Mouse (Mus musculus): ENCODE results near the gene Cfdp1.

Gene Cfdp1

GRCm38 (mm10) chr8:111853861-111854501 lies at the start of gene Cfdp1:
Cfdp1 (minus strand) TSS chr8:111854291.
- peak; percentile 96 for DNase-seq (ENCODE audit: low read depth)

GRCm38 (mm10) chr8:111902080-111902479 lies 48.0 kb upstream of the Cfdp1 start:
- DNase-seq (ENCODE audit: low read depth), result no peak

DNA sequence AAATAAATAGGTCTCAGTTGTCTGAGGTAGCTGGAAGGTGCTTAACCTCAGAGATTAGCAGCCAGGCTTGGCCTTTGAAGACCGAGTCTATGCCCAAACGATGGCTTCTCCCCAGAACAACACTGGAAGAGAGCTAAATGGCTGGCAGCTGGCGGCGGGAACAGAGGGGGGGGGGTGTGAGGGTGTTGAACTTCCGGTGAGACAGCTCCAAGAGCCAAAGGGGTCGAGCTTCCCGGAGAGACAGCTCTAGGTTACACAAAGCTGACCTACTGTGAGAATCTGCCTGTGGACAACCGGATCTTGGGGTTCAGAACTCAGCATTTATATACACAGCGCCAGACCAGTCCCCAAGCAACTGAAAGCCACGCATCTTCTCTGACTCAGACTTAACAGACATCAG lies 44.5 kb upstream of the Cfdp1 start:
- DNase-seq (ENCODE audit: low read depth), result no peak

DNA sequence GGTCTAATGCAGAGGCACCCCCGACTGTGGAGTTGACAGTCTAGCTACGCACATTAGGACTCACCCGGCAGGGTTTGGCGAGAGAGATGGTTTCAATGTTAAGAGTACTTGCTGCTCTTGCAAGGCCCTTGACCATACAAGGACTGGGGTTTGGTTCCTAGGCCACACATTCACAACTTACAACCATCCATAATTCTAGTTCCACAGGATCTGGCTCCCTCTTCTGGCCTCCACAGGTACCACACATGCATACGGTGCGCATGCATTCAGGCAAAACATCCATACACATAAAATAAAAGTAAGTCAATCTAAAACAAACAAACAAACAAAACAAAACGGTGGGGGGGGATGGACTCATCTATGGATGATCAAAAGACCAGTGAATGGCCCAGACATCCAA lies 40.9 kb upstream of the Cfdp1 start:
- DNase-seq (ENCODE audit: low read depth), result no peak

- no peak for DNase-seq (ENCODE audit: low read depth)
These were observed 38.5 kb upstream of the Cfdp1 start for GRCm38 (mm10) chr8:111892615-111893014.

DNA sequence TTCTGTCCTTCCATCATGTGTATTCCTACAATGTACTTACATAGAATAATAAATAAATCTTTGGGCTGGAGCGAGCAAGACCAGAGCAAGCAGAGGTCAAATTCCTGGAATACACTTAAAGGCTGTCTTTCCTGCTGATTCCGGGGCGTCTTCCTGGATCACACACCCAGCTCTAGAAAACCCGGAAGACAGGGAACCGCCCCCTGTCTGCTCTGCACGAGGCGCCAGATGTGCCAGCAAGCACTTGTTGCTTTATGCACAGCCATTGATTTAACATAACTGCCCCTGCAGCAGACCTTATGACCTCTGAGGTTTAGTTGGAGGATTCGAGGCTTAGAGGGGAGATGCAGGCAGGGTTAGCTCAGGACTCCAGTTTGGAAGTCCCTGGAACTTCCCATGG lies 37.9 kb upstream of the Cfdp1 start:
- no peak for DNase-seq (ENCODE audit: low read depth)

DNA sequence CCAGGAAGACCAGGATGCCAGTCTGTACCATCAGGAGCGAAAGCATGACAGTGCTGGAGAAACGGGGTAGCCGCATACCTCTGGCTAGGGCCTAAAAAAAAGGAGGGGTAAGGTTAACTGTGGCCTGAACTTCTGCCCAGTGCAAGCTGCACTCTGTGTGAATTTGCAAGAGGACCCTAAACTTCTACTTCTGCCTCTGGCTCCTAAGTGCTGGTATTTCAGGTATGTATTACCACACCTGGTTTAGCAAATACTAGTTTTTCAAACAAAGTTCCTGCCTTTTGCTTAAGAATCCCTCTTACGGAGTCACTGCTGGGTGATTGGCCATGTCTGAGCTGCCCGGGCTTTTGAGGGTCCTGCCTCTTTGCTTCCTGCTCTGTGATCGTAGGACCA lies 36.8 kb upstream of the Cfdp1 start:
- DNase-seq (ENCODE audit: low read depth), result no peak

DNA sequence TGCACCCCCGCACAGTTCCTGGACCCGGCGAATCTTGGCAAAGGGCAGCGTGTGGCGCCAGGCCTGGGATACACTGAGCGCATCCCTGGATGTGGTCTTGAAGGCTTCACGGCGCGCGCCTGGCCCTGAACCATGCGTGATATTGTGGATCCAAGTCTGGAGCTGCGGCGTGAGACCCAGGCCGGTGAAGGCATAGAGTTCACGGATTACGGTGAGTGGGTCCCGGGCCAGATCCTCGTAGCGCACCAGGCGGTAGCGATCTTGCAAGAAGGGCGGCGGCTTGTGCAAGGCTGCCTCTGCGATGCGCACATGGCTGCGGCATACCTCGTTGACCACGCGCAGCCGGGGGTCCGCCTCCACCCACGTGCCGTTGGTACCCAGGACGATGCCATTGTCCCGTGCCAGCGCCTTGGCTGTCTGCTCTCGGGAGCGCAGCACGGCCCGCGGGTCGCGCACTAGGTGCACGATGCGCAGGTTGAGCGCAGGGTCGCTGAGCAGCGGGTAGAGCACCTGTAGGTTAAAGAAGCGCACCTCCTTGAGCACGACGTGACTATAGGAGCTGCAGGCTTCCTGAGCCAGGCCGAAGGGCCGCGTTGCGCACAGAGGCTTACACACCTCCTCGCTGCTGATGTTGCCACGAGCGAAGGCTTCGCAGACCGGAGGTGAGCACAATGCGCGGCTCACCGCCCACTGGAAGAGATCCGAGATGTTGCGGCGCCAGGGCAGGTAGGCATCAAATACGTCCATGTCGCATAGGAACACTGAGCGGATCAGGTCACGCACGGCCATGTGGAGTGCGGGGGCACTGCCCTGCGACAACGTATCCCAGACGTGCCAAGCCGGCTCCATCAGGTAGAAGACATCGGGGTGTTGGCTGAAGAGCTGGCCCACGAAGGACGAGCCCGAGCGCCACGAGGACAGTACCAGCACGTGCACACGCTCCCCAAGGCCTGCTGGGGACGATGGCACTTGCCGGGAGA lies 36.1 kb upstream of the Cfdp1 start:
- DNase-seq (ENCODE audit: low read depth), result no peak

GRCm38 (mm10) chr8:111888091-111888650 lies 34.1 kb upstream of the Cfdp1 start:
- no peak for DNase-seq (ENCODE audit: low read depth)

DNA sequence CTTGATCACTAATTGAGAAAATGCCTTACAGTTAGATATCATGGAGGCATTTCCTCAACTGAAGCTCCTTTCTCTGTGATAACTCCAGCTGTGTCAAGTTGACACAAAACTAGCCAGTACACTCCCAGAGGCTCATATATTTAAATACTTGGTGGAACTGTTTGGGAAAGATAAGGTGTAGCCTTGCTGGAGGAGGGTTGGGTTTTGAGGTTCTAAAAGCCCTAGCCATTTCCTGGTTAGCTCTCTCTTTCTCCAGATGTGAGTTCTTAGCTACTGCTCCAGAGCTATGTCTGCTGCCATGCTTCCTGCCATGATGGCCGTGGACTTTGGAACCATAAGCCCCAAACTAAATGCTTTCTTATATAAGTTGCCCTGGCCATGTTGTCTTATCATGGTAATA lies 33.4 kb upstream of the Cfdp1 start:
- DNase-seq (ENCODE audit: low read depth), result no peak

DNA sequence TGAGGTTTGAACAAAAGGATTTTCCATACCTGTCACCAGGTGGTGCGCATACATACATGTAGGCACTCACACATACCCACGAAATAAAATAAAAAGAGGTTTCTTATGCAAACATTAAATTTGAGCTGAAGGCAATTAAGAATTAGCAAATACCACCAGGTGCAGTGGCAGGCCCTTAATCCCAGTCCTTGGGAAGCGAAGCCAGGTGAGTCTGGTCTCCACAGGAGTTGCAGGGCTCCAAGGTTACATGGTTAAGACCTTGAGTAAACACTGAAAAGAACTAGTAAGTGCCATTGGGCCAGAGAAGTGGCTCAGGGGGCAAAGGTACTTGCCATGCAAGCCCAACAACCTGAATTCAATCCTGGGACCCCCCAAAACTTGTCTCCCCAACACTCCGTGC lies 29.5 kb upstream of the Cfdp1 start:
- DNase-seq (ENCODE audit: low read depth), result no peak

GRCm38 (mm10) chr8:111881591-111881990 lies 27.5 kb upstream of the Cfdp1 start:
- DNase-seq (ENCODE audit: low read depth), result peak; percentile 72

- DNase-seq (ENCODE audit: low read depth), result peak; percentile 53
These were observed 23.6 kb upstream of the Cfdp1 start for GRCm38 (mm10) chr8:111877711-111878110.

DNA sequence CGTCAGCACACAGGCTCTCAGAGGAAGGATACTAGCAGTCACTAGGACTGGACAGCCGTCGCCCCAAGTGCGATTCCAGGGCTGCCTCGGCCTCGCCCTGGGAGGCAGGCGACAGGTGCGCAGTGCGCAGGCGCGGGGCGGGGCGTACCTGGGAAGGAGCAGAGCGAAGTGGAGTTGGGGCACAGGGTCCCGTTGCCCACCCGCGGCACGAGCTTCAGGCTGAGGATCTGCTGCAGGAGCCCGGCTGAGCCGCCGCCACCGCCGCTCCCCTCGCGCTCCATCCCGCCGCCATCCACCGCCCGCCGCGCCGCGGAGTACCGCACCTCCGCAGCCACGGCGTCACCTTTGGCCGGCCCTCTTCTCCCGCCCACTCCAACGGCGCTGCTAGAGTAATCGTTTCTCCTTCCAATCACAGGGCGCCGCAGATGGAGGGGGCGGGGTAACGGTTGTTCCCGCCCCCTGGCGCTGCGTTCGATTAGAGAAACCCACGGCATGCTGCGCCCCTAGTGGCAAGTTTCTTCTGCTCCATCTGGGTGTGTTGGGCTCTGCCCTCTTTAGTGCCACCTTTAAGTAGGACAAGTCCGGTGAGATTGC lies 22.4 kb upstream of the Cfdp1 start, which contains the start of gene Tmem170:
Gene Tmem170 (minus strand): TSS at position 396 of the 594 bp plus-strand sequence.
- DNase-seq (ENCODE audit: low read depth), result peak; percentile 100

DNA sequence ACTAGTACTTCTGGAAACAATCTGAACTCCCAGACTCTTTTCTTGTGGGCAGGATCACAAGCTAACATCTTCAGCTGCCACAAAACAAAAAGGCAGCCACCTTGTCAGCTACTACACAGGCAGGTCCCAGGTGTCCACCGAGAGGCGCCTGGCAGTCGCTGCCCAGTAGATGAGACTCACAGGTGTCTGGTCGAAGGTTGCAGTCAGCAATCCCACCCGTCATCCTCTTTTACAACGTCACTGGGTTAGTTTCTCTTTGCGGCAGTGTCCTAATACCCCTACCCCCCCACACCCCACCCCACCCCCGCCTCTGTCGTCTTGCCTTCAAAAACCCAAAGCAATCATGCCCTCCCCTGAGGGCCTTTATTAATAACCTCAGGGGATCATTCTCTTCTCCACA lies 21.7 kb upstream of the Cfdp1 start:
- DNase-seq (ENCODE audit: low read depth), result no peak

- DNase-seq (ENCODE audit: low read depth), result no peak
These were observed 17.2 kb upstream of the Cfdp1 start for GRCm38 (mm10) chr8:111871278-111871677.

DNA sequence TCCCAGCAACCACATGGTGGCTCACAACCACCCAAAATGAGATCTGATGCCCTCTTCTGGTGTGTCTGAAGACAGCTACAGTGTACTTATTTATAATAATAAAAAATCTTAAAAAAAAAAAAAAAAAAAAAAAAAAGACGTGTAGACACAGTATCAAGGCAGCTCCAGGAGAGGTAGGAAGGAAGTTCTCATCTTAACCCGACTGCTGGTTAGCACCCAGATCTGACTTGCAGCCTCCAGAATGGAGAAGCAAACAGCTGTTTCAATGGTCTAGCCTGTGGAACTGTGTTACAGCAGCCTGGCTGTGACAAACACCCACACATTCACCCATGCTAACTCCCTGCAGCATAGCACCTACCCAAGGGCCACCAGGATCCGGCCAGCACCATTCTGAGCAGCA lies 16.3 kb upstream of the Cfdp1 start:
- no peak for DNase-seq (ENCODE audit: low read depth)

DNA sequence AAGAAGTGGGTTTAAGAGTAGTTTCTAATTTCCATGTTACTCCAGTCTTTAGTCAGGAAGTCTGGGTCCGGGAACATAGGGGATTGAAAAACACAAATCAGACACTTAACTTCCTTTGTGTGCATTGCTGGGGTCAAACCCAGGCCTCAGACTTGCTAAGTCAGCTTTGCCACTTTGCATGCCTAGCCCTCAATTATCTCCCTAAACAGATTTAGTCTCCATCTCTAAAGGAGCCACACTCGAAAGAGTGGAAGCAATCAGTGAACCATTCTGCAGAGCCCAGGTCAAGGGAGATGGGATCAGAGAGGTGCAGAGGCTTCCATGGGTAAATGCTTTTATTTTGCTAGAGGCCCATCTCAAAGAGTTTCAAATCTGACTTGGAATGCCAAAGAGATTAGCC lies 14.6 kb upstream of the Cfdp1 start:
- DNase-seq (ENCODE audit: low read depth), result no peak

DNA sequence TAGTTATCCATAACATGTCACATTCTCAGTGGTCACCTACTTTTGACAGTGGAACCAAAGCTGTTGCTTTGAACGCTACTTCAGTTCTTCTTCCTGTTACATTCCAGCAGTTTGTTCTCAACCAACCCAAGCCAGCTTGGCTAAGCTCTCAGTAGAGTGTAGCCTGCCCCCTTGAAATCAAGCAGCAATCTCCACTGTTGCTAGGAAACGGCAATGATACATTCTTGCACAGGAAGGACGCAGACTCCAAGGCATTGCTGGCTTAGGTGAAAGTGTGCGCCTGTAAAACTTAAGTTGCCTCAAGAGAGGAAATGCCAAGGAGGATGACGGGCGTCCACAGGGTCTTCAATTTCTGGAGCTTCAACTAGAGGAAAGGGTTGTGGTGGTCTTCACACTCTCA lies 11.8 kb upstream of the Cfdp1 start:
- no peak for DNase-seq (ENCODE audit: low read depth)

DNA sequence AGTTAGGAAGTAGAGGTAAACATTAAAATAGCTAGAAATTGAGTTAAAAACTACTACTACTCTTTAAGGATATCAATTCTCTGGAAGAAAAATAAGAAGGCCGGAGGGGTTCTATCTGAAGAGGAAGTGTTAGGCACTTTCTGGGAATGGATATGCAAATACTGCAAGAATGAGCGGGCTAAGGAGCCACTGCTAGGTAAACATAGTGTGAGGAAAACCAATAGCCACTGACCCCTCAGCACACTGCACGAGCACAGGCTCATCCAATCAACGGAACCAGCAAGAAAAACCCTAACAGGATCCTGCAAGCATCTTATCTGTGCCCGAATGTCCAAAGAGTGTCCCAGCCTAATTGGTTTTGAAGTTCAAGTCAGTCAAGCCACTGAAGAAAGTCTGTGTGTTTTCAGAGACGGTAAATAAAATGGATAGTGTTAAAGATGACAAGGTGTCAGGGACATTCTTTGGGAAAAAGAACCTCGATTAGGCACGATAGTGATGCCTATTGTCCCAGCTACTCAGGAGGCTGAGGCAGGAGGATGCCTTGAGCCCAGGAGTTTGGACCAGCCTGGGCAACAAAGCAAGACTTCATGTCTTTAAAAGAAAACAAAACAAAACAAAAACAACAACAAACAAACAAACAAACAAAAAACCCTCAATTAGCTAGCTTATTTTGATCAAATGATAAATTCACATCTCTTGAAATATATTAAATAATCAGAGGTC lies 11.2 kb upstream of the Cfdp1 start:
- no peak for DNase-seq (ENCODE audit: low read depth)

DNA sequence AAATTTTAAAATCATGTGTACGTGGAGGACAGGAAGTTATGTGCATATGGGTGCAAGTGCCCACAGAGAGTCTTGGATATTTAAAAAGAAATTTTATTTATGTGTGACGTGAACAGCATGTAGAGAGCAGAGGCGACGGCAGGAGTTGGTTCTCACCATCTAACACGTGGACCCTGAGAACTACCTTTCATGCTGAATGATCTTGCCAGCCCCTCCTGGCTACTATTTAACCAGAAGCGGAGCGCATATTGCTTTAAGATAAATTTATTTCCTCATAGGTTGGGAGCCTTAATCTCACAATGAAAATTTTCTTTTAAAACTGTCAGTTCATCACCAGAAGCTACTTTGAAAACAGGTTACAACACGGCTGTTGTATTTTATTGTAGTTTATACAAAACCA lies 10.6 kb upstream of the Cfdp1 start:
- no peak for DNase-seq (ENCODE audit: low read depth)

DNA sequence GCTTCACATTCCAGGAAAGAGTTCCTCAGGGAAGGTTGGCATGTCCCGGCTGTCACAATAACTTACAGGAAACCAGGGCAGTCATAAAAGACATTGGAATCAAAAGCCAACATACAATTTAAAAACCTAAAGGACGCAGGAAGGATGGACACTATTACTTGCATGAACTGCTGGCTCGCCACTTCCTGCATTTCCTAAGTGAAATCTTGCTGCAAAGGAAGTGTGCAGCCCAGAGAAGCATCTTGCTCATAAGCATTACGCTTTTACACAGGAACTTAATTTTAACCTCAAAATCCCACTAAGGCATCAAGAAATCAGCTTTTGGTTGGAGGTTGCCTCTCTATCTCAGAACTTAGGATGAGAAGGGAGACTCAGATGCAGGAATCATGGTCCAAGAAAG lies 9.2 kb upstream of the Cfdp1 start:
- DNase-seq (ENCODE audit: low read depth), result no peak

Measured in naive thymus-derived CD4-positive, alpha-beta T cell, adult 2 months (primary cell).